Mouse (Mus musculus) CH12F3 (cell line): Measurements from ENCODE around the gene Ifna13.

Experiments used
- in situ Hi-C: fragments of 300-500 bp; cut with MboI; formaldehyde crosslinking; loops from 2 replicates; pipeline ENCODE4 v1.14.3; 2020; ENCODE audit warnings: low sequenced_read_pairs

Ifna13 gene

GRCm38 (mm10) chr4:88644359-88644758 lies at the start of gene Ifna13:
Ifna13 (minus strand) TSS chr4:88644459.
- in situ Hi-C loops, result no loop called here

- in situ Hi-C loops, result no loop called here
Observed at GRCm38 (mm10) chr4:88693392-88693791, 49.1 kb upstream of the Ifna13 start.

DNA sequence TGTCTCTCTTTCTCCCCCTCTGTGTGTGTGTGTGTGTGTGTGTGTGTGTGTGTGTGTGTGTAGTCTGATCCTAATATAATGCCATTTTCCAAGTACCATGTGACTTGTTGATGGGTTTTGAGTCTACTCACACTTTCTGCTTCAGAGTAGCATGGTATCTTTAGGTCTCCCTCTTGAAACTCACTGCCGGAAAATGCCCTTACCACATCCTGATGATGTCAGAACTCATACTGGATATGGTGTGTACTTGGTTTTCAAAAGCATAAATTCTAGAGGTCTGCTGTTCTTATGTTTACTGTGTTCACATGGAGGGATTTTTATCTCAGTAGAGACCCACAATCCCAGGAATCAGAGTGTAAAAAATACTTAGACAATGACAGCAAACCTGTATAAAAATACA lies 48.3 kb upstream of the Ifna13 start:
- in situ Hi-C loops, result no loop called here

DNA sequence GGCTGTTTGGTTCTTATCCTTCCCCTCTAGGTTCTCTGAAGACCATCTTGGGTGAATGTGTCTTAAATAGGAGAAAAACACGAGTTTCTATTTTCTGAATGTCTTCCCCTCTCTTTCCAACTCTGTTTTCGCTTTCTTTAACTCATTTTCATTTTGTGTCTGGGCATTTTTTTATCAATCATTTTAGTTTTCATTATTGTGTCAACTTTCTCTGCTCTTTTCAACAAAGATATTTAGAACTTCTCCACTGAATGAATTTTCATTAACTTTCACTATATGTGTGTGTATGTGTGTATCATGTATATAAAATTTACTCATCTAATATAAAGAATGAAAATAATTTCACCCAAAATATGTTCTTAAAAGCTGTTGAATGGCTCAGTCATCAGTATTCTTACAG lies 47.0 kb upstream of the Ifna13 start, which contains the start of gene Ifnab:
Gene Ifnab, minus strand, starts transcription at position 101 of the 400 bp plus-strand sequence.
- in situ Hi-C loops, result no loop called here

DNA sequence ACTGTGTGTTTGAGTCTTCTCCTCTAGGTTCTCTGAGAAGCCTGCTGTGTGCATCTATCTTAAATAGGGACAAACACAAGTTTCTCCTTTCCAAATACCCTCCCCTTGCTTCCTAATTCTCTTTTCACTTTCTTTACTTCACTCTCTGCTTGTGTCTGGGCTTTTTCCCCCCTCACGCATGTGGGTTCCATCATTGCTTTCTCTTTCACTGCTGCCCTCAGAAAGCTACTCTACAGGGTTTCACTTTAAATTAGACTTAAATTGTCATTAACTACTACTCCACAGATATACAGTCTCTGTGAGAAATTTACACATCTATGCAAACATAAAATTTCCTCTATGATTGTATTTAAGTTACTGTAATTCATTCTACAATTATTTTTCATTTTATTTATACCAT lies 39.6 kb upstream of the Ifna13 start, which contains the start of gene Ifna2:
Gene Ifna2, minus strand, starts transcription at position 101 of the 400 bp plus-strand sequence.
- in situ Hi-C loops, result no loop called here

DNA sequence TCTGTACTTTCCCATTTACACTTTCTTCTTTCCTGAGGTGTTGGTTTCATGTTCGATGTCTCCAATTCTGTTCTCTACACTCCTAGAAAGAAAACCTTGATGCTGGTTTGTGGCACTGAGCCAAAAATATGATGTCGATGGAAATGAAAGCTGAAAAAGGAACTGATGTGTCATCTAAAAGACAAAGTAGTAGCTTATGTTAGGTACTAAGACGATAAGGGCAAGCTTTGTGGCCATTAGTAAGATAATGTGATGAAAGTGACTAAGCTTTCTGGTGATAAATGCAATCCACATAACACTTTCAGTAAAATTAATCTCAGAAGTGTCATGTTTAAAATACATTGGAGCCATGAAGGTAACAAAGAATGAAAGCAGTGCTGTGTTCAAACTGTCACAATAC lies 37.1 kb upstream of the Ifna13 start:
- in situ Hi-C loops, result no loop called here

GRCm38 (mm10) chr4:88680362-88680761 lies 36.1 kb upstream of the Ifna13 start:
- in situ Hi-C loops, result no loop called here

GRCm38 (mm10) chr4:88676824-88677223 lies 32.6 kb upstream of the Ifna13 start, which contains the start of gene Ifna16:
Ifna16 (minus strand) TSS chr4:88676924.
- in situ Hi-C loops, result no loop called here

- in situ Hi-C loops, result no loop called here
Observed at GRCm38 (mm10) chr4:88655461-88655860, 11.2 kb upstream of the Ifna13 start.

- in situ Hi-C loops, result no loop called here
Observed at GRCm38 (mm10) chr4:88653644-88654043, 9.4 kb upstream of the Ifna13 start.

GRCm38 (mm10) chr4:88642526-88642925 lies 1.7 kb downstream of the Ifna13 start:
- in situ Hi-C loops, result no loop called here

GRCm38 (mm10) chr4:88641077-88641831 lies 3.0 kb downstream of the Ifna13 start:
- in situ Hi-C loops, result no loop called here

- in situ Hi-C loops, result no loop called here
Observed at GRCm38 (mm10) chr4:88640704-88641076, 3.6 kb downstream of the Ifna13 start.

DNA sequence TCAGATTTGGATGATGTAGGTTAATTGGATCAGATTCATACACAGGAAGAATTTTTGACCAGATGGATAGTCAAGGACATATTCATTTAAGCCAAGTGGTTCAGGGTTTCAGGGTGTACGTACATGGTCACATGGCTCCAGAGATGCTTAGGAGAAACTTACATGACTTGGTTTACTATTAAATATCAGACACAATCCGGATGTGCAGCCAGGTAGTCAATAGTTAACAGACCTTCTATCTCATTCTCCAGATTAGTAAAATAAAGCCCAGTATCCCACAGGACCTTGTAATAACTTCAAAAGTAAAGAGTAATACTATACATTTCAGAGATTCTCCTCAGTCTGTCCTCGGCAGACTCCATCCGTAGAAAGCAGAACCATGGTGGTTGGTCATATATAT lies 9.9 kb downstream of the Ifna13 start, which contains the start of gene C87499:
Gene C87499, minus strand, starts transcription at position 101 of the 400 bp plus-strand sequence.
- in situ Hi-C loops, result no loop called here

DNA sequence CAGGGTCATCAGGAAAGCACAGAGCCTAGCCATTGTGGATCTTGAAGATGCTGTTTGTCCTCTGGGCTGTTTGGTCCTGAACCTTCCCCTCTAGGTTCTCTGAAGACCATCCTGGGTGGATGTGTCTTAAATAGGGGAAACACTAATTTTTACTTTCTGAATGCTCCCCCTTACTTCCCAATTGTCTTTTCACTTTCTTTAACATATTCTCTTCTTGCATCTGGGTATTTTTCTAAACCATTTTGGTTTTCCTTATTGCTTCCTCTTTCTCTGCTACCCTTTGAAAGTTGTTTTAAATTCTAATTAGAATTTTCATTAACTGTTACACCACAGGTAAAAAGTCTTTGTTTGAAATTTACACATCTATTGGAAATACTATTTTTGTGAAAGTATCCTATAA lies 41.0 kb downstream of the Ifna13 start, which contains the start of gene Ifna12:
Gene Ifna12, minus strand, starts transcription at position 101 of the 400 bp plus-strand sequence.
- in situ Hi-C loops, result no loop called here
